Mouse (Mus musculus): ENCODE measurements at regions not wholly inside any gene's neighbourhood (a gene's known extent, or its start where the extent isn't known, plus 50 kb on each side); places are given as distances from the start of the nearest gene placed in this dataset.

DNA sequence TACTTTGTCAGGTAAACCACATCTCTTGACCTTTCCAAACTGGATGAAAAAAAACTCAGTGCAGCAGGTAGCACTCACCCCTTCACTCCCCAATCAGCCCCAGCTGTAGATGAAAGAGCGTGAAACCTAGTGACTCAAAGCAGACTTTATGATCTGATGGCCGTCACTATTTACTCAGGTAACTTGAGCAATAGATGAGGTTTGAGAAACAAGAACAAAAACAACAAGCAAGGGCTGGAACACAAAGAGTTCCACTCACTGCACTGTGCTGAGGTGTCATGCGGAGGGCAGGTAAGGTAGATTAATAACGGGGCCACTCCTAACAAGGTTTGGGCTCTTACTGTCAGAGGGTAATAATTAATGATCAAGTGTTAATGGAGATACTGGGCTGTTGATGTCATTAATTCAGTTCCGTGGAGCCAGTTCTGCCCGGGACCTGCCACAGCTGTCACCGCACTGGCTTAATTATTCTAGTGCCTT lies 170.4 kb upstream of the Zeb2 start:
- Histone ChIP-seq H3K9ac (ENCODE audit: low read depth, low read length) (no peak overlapping the region), H3K9me3 (ENCODE audit: control insufficient read depth, low read length) (no peaks in the 10 kb centered on the region), H3K4me2 (ENCODE audit: low read length) (no peak overlapping the region), H3K4me3 (ENCODE audit: low read length) (no peak overlapping the region), H3K27me3 (replicated peaks; ENCODE audit: control insufficient read depth, insufficient read depth, low read length) (no peaks in the 10 kb centered on the region), H3K4me1 (ENCODE audit: control insufficient read depth, insufficient read depth, low read depth, low read length) (no peaks in the 10 kb centered on the region), H3K27ac (ENCODE audit: low read depth, low read length) (no peak overlapping the region), H3K36me3 (ENCODE audit: control insufficient read depth, insufficient read depth, low read length) (no peaks in the 10 kb centered on the region)
- ATAC-seq = no peak
- 51% methylated on average over 7 of the region's 7 CpGs for WGBS

DNA sequence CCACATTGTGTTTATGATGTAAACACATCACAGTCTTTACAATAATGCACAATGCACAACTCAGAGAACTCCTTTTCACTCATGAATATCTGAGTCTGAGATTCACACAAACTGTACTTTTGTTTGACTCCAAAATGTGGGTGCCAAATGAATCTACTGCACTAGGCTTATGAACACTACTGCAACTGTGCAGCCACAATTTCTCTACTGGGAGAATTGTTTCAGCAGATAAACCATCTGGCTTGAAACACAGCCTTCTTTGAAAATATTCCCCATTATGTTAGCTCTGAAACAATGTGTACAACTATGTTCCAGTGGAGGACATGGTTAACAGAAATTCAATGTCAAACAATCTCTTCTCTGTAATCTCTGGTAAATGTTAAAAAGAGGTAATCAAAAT lies 166.6 kb upstream of the Zeb2 start:
- H3K27ac ChIP-seq (ENCODE audit: low read depth, low read length) = no peak overlapping the region
- no peak overlapping the region for H3K4me2 ChIP-seq (ENCODE audit: low read length)
- no peak overlapping the region for H3K9ac ChIP-seq (ENCODE audit: low read depth, low read length)
- no peaks in the 10 kb centered on the region for H3K36me3 ChIP-seq (ENCODE audit: control insufficient read depth, insufficient read depth, low read length)
- H3K4me1 ChIP-seq (ENCODE audit: control insufficient read depth, insufficient read depth, low read depth, low read length) = no peaks in the 10 kb centered on the region
- H3K9me3 ChIP-seq (ENCODE audit: control insufficient read depth, low read length) = no peaks in the 10 kb centered on the region
- no peak for ATAC-seq
- no peak overlapping the region for H3K4me3 ChIP-seq (ENCODE audit: low read length)
- no peaks in the 10 kb centered on the region for H3K27me3 ChIP-seq (replicated peaks; ENCODE audit: control insufficient read depth, insufficient read depth, low read length)

DNA sequence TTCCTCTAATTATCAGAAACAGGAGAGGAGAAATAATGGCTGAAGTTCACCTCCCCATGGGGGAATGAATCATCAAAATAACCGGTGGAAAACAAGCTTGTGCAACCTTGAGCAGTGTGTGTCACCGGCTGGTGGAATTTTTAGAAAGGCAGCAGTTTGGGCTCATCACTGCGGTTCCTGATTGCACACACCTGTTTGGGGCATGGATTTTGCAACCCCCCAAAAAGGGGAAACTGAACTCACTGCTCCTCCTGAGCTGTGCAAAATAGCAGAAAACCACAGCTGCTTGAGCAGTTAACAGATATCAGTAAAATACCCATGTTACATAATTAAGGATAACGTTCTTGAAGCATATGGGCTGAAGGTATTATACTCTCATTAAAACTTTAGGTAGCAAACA lies 162.3 kb upstream of the Zeb2 start:
- WGBS = 79% methylated on average over 4 of the region's 4 CpGs

DNA sequence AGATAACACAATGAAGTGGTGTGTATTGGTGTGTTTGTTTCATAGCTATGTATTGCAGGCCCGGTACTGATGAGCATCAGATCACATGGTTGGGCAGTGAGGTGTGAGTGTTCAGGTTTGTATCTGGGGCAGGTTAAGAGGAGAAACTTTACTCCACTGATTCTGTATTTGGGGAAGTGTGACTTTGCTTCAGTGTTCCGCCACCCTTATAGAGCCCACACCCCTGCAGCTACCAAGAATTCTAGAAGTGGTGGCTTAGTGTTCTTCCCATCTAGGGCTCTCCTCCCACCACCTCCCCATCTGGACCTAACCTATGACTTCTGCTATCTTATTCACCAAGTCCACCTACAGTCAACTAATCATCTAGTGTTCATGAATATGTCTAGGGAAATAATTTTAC lies 160.4 kb upstream of the Zeb2 start:
- 96% methylated on average over 2 of the region's 2 CpGs for WGBS
- no peak overlapping the region for H3K4me3 ChIP-seq (ENCODE audit: low read length)
- ATAC-seq = no peak
- no peak overlapping the region for H3K27ac ChIP-seq (ENCODE audit: low read depth, low read length)
- no peak overlapping the region for H3K9ac ChIP-seq (ENCODE audit: low read depth, low read length)
- H3K36me3 ChIP-seq (ENCODE audit: control insufficient read depth, insufficient read depth, low read length) = no peaks in the 10 kb centered on the region
- no peaks in the 10 kb centered on the region for H3K4me1 ChIP-seq (ENCODE audit: control insufficient read depth, insufficient read depth, low read depth, low read length)
- H3K4me2 ChIP-seq (ENCODE audit: low read length) = no peak overlapping the region
- H3K9me3 ChIP-seq (ENCODE audit: control insufficient read depth, low read length) = no peaks in the 10 kb centered on the region
- H3K27me3 ChIP-seq (replicated peaks; ENCODE audit: control insufficient read depth, insufficient read depth, low read length) = no peaks in the 10 kb centered on the region

More for the DNA sequence above, 162.3 kb upstream of the Zeb2 start:
- no peaks in the 10 kb centered on the region for H3K9me3 ChIP-seq (ENCODE audit: control insufficient read depth, low read length)
- H3K9ac ChIP-seq (ENCODE audit: low read depth, low read length) = no peak overlapping the region
- H3K4me2 ChIP-seq (ENCODE audit: low read length) = no peak overlapping the region
- H3K36me3 ChIP-seq (ENCODE audit: control insufficient read depth, insufficient read depth, low read length) = no peaks in the 10 kb centered on the region
- ATAC-seq = no peak
- H3K4me3 ChIP-seq (ENCODE audit: low read length) = no peak overlapping the region
- no peak overlapping the region for H3K27ac ChIP-seq (ENCODE audit: low read depth, low read length)
- no peaks in the 10 kb centered on the region for H3K4me1 ChIP-seq (ENCODE audit: control insufficient read depth, insufficient read depth, low read depth, low read length)
- H3K27me3 ChIP-seq (replicated peaks; ENCODE audit: control insufficient read depth, insufficient read depth, low read length) = no peaks in the 10 kb centered on the region

DNA sequence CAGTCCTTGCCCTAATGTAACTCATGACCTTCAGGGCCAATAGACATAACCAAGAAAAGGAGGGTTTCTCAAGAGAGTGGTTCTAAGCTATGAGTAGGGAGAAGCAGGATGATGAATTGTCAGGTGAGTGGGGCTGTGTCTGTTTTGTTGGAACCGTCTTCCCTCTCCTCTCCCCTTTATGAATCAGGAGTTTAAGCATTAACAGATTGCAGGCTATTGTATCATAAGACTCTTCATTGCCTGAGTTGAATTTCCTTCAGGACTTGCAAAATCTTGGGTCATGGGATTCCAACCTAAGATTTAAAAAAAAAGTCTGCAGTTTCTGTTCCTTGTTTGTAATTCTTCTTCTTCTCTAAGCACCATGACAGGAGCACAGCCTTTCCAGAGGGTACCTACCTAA lies 159.5 kb upstream of the Zeb2 start:
- H3K27ac ChIP-seq (ENCODE audit: low read depth, low read length) = no peak overlapping the region
- H3K27me3 ChIP-seq (replicated peaks; ENCODE audit: control insufficient read depth, insufficient read depth, low read length) = no peaks in the 10 kb centered on the region
- H3K9me3 ChIP-seq (ENCODE audit: control insufficient read depth, low read length) = no peaks in the 10 kb centered on the region
- no peak overlapping the region for H3K4me3 ChIP-seq (ENCODE audit: low read length)
- H3K4me2 ChIP-seq (ENCODE audit: low read length) = no peak overlapping the region
- no peak overlapping the region for H3K9ac ChIP-seq (ENCODE audit: low read depth, low read length)
- 83% methylated on average over 1 of the region's 1 CpGs for WGBS
- no peaks in the 10 kb centered on the region for H3K36me3 ChIP-seq (ENCODE audit: control insufficient read depth, insufficient read depth, low read length)
- H3K4me1 ChIP-seq (ENCODE audit: control insufficient read depth, insufficient read depth, low read depth, low read length) = no peaks in the 10 kb centered on the region
- no peak for ATAC-seq

DNA sequence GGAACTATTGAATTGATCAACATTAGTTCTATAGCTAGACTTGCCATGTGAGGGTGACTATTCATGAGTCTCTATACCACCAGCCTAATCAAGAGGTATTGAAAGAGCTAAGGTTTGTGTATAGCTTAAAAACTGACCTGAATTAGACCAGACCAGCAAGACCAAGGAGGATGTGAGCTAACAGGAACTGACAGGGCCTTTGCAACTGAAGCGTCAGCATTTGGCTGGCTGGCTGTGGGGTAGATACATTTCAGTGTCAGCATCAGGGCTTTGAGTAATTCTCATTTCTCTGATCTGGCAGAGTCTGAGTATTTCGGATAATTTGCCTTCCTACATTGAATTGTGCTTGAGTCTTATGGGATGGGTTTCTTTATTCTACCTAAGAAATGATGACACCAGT lies 152.8 kb upstream of the Zeb2 start:
- WGBS = 85% methylated on average over 2 of the region's 2 CpGs
- no peak overlapping the region for H3K9ac ChIP-seq (ENCODE audit: low read depth, low read length)

DNA sequence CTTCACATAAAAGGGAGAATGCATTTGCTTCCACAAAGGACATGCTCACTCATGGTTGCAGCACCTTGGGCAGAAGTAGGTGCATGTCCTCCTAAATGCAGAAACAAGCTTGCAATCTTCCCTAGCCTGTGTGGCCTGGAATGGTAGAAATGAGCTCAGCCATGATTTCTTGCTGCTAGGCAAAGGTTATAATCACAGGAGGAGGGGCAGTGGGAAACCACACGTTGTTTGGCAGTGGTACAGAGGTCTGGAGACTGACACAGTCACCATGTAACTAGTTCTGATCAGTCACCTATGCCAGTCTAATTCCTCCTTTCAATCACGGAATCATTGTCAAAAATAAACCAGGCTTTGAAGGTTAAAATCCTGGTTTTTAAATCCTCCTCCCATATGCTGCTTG lies 148.6 kb upstream of the Zeb2 start:
- no peaks in the 10 kb centered on the region for H3K27me3 ChIP-seq (replicated peaks; ENCODE audit: control insufficient read depth, insufficient read depth, low read length)
- no peak overlapping the region for H3K4me2 ChIP-seq (ENCODE audit: low read length)
- no peaks in the 10 kb centered on the region for H3K36me3 ChIP-seq (ENCODE audit: control insufficient read depth, insufficient read depth, low read length)
- no peak for ATAC-seq
- no peaks in the 10 kb centered on the region for H3K9me3 ChIP-seq (ENCODE audit: control insufficient read depth, low read length)
- no peaks in the 10 kb centered on the region for H3K4me1 ChIP-seq (ENCODE audit: control insufficient read depth, insufficient read depth, low read depth, low read length)
- WGBS = 54% methylated on average over 2 of the region's 2 CpGs
- no peak overlapping the region for H3K4me3 ChIP-seq (ENCODE audit: low read length)
- no peak overlapping the region for H3K9ac ChIP-seq (ENCODE audit: low read depth, low read length)
- no peak overlapping the region for H3K27ac ChIP-seq (ENCODE audit: low read depth, low read length)

More for the DNA sequence above, 152.8 kb upstream of the Zeb2 start:
- ATAC-seq = no peak
- Histone ChIP-seq H3K36me3 (ENCODE audit: control insufficient read depth, insufficient read depth, low read length) (no peaks in the 10 kb centered on the region), H3K4me2 (ENCODE audit: low read length) (no peak overlapping the region), H3K27me3 (replicated peaks; ENCODE audit: control insufficient read depth, insufficient read depth, low read length) (no peaks in the 10 kb centered on the region), H3K9me3 (ENCODE audit: control insufficient read depth, low read length) (no peaks in the 10 kb centered on the region), H3K4me3 (ENCODE audit: low read length) (no peak overlapping the region), H3K27ac (ENCODE audit: low read depth, low read length) (no peak overlapping the region), H3K4me1 (ENCODE audit: control insufficient read depth, insufficient read depth, low read depth, low read length) (no peaks in the 10 kb centered on the region)

DNA sequence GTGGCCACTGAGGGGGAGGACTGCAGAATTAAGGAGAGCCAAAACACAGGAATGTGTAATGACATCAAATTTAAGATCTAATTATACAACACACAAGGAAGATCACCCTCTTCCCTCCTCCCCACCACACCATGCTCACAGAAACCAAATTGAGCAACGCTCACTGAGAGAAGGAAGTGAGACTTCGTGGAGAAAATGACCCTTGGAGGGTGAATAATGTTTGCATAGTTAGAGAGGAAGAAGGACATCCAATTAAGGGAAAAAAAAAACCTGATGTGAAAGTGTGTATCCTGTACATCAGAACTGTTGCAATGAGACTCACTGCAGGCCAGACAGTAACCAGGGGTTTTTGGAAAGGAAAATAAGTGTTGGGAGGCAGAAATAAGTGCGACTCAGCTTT lies 144.8 kb upstream of the Zeb2 start:
- Histone ChIP-seq H3K4me3 (ENCODE audit: low read length) (no peak overlapping the region), H3K9ac (ENCODE audit: low read depth, low read length) (no peak overlapping the region), H3K27me3 (replicated peaks; ENCODE audit: control insufficient read depth, insufficient read depth, low read length) (no peaks in the 10 kb centered on the region), H3K27ac (ENCODE audit: low read depth, low read length) (no peak overlapping the region), H3K4me2 (ENCODE audit: low read length) (no peak overlapping the region), H3K9me3 (ENCODE audit: control insufficient read depth, low read length) (no peaks in the 10 kb centered on the region), H3K36me3 (ENCODE audit: control insufficient read depth, insufficient read depth, low read length) (no peaks in the 10 kb centered on the region), H3K4me1 (ENCODE audit: control insufficient read depth, insufficient read depth, low read depth, low read length) (no peaks in the 10 kb centered on the region)
- WGBS = 78% methylated on average over 3 of the region's 3 CpGs
- no peak for ATAC-seq

DNA sequence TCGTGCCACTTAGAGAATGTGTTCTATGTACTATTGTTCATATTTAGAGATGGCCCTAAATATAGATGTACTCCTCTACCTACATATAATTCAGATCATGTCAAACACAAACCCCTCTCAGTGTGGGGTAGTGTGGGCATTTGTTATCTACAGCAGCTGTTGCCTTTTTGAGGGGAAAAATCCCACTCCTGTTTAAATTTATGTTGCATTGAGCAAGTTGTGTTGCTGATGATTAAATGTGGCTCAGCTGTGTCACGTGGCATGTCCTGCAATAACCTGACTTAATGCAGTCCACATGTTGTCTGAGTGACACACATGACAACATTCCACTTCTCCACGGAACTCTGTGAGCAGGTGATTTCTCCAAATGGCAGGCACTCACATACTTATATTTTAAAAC lies 141.7 kb upstream of the Zeb2 start:
- H3K4me1 ChIP-seq (ENCODE audit: control insufficient read depth, insufficient read depth, low read depth, low read length) = no peaks in the 10 kb centered on the region
- no peak overlapping the region for H3K27ac ChIP-seq (ENCODE audit: low read depth, low read length)
- H3K27me3 ChIP-seq (replicated peaks; ENCODE audit: control insufficient read depth, insufficient read depth, low read length) = no peaks in the 10 kb centered on the region
- WGBS = 78% methylated on average over 3 of the region's 3 CpGs
- no peak overlapping the region for H3K4me3 ChIP-seq (ENCODE audit: low read length)
- H3K36me3 ChIP-seq (ENCODE audit: control insufficient read depth, insufficient read depth, low read length) = no peaks in the 10 kb centered on the region
- H3K9ac ChIP-seq (ENCODE audit: low read depth, low read length) = no peak overlapping the region
- no peak overlapping the region for H3K4me2 ChIP-seq (ENCODE audit: low read length)
- ATAC-seq = no peak
- no peaks in the 10 kb centered on the region for H3K9me3 ChIP-seq (ENCODE audit: control insufficient read depth, low read length)

DNA sequence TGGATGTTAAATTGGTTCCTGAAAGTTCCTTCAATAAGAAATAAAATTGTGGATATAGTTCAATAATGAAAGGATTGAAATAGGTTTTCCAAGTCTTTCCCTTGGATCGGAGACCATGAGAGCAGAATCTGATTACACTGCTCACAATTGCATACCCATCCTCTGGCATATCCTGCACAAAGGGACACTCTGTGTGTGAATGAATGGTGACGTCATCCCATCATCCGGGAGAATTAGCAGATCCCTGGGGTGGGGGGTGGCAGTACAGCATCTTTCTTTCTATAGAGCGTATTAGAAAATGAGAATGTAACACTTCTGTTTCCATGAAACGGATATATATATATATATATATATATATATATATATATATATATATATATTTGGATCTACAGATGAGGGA lies 139.2 kb upstream of the Zeb2 start:
- no peaks in the 10 kb centered on the region for H3K27me3 ChIP-seq (replicated peaks; ENCODE audit: control insufficient read depth, insufficient read depth, low read length)
- no peak overlapping the region for H3K4me2 ChIP-seq (ENCODE audit: low read length)
- no peak overlapping the region for H3K9ac ChIP-seq (ENCODE audit: low read depth, low read length)
- H3K9me3 ChIP-seq (ENCODE audit: control insufficient read depth, low read length) = no peaks in the 10 kb centered on the region
- no peaks in the 10 kb centered on the region for H3K36me3 ChIP-seq (ENCODE audit: control insufficient read depth, insufficient read depth, low read length)
- H3K4me1 ChIP-seq (ENCODE audit: control insufficient read depth, insufficient read depth, low read depth, low read length) = no peaks in the 10 kb centered on the region
- no peak overlapping the region for H3K27ac ChIP-seq (ENCODE audit: low read depth, low read length)
- no peak overlapping the region for H3K4me3 ChIP-seq (ENCODE audit: low read length)
- no peak for ATAC-seq
- WGBS = 67% methylated on average over 5 of the region's 5 CpGs
